ENCODE assay signal across 16 mouse cellular contexts in genomic region chr10:72988355-72988754, GRCm38 (mm10).
"Had no signal": no experiment of that assay in that cellular context is flagged by ENCODE, and none has a peak within 500 bp of the region (broad histone marks: within the 10 kb centered on the region; RNA-seq: fewer than 3 reads in every experiment).

No protein-coding gene starts in this region.

- H3K9ac ChIP-seq: lung, embryonic 14.5 days; midbrain, embryonic 12.5 days; neural tube, embryonic 12.5 days had no signal

- H3K27ac ChIP-seq: midbrain, embryonic 10.5 days; midbrain, embryonic 12.5 days; neural tube, embryonic 12.5 days had no signal

- H3K4me2 ChIP-seq: lung, embryonic 14.5 days; midbrain, embryonic 12.5 days; neural tube, embryonic 12.5 days had no signal

- H3K27me3 ChIP-seq: midbrain, embryonic 12.5 days; neural tube, embryonic 12.5 days had no signal

- H3K4me3 ChIP-seq: midbrain, embryonic 10.5 days; midbrain, embryonic 12.5 days; neural tube, embryonic 12.5 days had no signal

- H3K36me3 ChIP-seq: midbrain, embryonic 10.5 days; midbrain, embryonic 12.5 days; neural tube, embryonic 12.5 days had no signal

- H3K9me3 ChIP-seq: midbrain, embryonic 10.5 days; midbrain, embryonic 12.5 days; neural tube, embryonic 12.5 days had no signal

- DNase-seq: lung, adult 18-20 months; lung, embryonic 14.5 days; lung, postnatal 10 days; lung, postnatal 4 days; midbrain, embryonic 14.5 days; retina, postnatal 1 day; right cerebral cortex, adult 18-20 months; right cerebral cortex, postnatal 25 days; right cerebral cortex, postnatal 4 days; spleen, adult 18-20 months; thymus, adult 18-20 months; thymus, postnatal 14 days; thymus, postnatal 36 days had no signal

- H3K4me1 ChIP-seq: midbrain, embryonic 12.5 days; neural tube, embryonic 12.5 days had no signal
